Mouse (Mus musculus) ovary, postnatal 10 days (tissue): Measurements from ENCODE around the gene Mark4.

Source experiments
- DNase-seq: peaks from one replicate; pipeline ENCODE4 v3.0.0; 2022; ENCODE audit warnings: low spot score

The Mark4 gene

DNA sequence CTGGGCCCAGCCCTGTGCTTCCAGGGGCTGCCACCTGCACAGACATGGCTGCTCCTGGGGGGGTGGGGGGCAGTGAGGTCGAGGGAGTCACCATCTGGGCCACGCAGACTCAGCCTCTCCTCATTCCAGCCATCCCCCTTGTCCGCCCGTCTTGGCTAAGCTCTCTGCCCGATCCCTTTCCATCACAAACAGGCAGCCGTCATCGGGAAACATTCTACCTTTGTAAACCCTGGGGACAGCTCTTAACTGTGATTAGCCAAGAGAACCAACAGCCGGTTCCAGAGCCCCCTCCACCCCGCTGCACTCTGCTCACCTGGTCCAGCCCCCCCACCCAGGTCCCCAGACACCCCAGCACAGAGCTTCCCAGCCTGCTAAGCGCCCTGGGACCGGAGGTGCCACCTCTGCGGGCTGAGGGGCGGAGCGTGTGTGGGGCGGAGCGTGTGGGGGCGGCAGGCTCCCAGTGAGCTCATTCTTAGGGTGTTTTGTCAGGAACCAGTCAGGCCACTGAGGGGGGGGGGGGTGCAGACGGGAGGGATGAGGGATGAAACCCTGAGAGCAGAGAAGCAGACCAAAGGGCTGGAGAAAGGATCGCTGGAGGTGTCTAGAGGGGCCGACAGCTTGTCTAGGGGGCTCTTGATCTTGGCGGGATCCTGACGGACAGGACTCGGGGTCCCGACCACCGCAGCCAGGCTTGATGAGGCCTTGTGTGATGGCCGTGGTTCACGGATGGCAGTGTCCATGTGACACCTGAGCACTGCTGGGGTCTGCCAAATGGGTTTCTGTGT is 58.9 kb downstream of the Mark4 start:
- DNase-seq, result no peak

- no peak for DNase-seq
These were observed 64.1 kb downstream of the Mark4 start for GRCm38 (mm10) chr7:19394484-19394883.

- no peak for DNase-seq
These were observed 69.8 kb downstream of the Mark4 start for GRCm38 (mm10) chr7:19388699-19389413.

GRCm38 (mm10) chr7:19383708-19384107 is 74.9 kb downstream of the Mark4 start:
- DNase-seq, result no peak

DNA sequence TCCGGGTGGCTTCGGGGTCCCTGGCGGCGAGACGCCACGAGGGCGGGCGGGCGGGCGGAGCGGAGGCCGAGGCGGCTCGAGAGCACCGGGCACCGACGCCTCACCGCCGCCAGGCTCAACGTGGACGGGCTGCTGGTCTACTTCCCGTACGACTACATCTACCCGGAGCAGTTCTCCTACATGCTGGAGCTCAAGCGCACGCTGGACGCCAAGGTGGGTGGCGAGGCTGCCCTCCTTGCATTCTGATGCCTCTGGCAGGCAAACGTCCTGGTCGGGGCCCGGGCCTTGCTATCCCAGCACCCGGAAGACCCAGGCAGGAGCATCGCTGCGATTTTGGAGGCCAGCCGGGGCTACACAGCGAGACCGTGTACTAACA is 76.5 kb downstream of the Mark4 start:
- no peak for DNase-seq

DNA sequence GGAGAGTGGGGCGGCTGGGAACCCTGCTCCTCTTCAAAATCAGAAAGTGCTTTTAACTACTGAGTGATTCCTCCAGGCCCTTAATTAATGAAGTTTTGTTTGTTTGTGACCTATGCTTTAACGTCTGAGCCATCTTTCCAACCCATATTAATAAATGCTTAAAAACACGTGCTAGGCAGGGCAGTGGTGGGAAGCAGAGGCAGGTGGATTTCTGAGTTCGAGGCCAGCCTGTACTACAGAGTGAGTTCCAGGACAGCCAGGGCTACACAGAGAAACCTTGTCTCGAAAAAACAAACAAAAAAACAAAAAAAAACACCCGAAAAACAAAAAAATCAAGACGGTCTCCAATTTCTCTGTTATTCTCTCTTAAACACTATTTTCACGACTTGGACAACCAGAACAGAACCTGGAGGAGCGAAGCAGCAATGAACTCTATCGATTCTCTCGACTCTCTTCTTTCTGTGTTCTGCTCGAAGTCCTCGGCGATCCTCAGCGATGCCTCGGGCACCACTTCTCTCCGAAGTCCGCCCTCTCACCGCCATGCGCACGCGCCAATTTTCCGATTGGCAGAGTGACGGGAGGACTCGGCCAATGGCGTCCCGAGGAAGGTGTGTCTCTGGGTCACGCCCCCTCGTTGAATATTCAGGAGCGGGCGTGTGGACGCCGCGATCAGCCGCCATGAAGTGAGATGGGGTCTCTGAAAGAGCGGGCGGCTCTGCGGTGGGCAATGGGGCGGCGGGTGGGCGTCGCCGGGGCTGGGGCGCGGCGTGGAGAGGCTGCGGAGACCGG is 77.0 kb downstream of the Mark4 start, which contains the start of gene Ercc2:
Gene Ercc2, plus strand, starts transcription at position 634 of the 789 bp plus-strand sequence.
- DNase-seq, result peak; percentile 97

GRCm38 (mm10) chr7:19378049-19378448 is 80.6 kb downstream of the Mark4 start:
- no peak for DNase-seq

DNA sequence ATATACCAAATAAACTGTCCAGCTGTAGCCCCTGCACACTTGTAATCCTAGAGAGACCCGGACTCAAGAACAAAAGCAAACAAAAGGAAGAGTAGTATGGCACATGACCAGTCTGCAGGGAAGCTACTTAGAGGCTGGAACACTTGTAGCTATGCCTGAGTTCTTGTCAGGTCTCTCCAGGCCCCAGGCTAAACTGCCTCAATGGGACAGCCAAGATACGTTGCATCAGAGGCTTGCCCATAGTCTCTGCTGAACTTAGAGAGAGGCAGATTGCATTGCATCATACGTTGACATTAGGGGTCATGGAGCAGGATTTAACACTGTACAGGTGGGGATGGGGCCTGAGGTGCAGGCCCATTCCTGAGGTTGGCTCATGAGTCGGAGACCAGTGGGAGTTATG is 82.6 kb downstream of the Mark4 start:
- no peak for DNase-seq

- no peak for DNase-seq
These were observed 83.3 kb downstream of the Mark4 start for GRCm38 (mm10) chr7:19375368-19375767.
